Mouse (Mus musculus): Measurements from ENCODE around the gene Rap1gds1. TPM values are rescaled to one million over a fixed set of nuclear protein-coding genes. Genes with fewer than 3 reads are reported as not detected.

The Rap1gds1 gene
- total and polyA plus RNA-seq, 3 experiments, result 14.6 to 26.2 (median 24.2) TPM

DNA sequence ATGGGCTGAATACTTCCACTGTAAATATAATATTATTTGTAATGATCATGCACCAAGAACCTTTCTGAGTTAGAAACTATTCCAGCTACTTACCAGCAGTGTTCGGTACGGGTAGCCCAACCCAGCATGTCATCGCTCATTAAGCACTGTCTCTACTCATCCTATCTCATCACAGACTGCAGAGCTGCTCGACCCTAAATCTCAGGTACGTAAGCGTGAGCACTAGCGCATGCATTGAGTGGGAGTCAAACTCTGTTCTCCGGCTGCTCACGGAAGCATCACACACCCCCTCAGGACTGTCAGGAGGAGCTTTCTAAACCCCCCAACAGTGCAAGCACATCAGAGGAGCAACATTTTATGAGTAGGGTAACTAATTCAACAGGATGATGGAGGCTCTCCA, 107.4 kb downstream of the Rap1gds1 start:
- intact Hi-C loops (cut with DNase I), result no loop called here
- no peak for TF ChIP-seq EP300 (IDR thresholded peaks at IDR 0.05; ENCODE audit: insufficient read depth, low read depth, low read length)
- TF ChIP-seq POLR2A (IDR thresholded peaks at IDR 0.05; ENCODE audit: insufficient read depth, low read depth, low read length), result no peak
- no peak for TF ChIP-seq CTCF (IDR thresholded peaks at IDR 0.05)
- H3K9ac ChIP-seq (ENCODE audit: low read depth, low read length), result no peak overlapping the region
- no peaks in the 10 kb centered on the region for H3K36me3 ChIP-seq (ENCODE audit: control insufficient read depth, insufficient read depth, low read length)
- no peaks in the 10 kb centered on the region for H3K79me2 ChIP-seq (replicated peaks; ENCODE audit: control insufficient read depth, insufficient read depth, low read length)
- DNase-seq, result no peak
- WGBS, result 89% methylated on average over 9 of the region's 9 CpGs
- H3K27ac ChIP-seq, result no peak overlapping the region
- H3K4me1 ChIP-seq (ENCODE audit: control insufficient read depth, insufficient read depth, low read length), result no peaks in the 10 kb centered on the region
- H3K27me3 ChIP-seq (ENCODE audit: control insufficient read depth, insufficient read depth, low read length), result no peaks in the 10 kb centered on the region
- H3K4me3 ChIP-seq, result no peak overlapping the region

- Histone ChIP-seq H3K4me3 (no peak overlapping the region), H3K9ac (ENCODE audit: low read depth, low read length) (no peak overlapping the region), H3K36me3 (ENCODE audit: control insufficient read depth, insufficient read depth, low read length) (no peaks in the 10 kb centered on the region; the same call in 1 of the 2 replicates), H3K4me1 (ENCODE audit: control insufficient read depth, insufficient read depth, low read length) (no peaks in the 10 kb centered on the region), H3K27me3 (ENCODE audit: control insufficient read depth, insufficient read depth, low read length) (no peaks in the 10 kb centered on the region), H3K79me2 (replicated peaks; ENCODE audit: control insufficient read depth, insufficient read depth, low read length) (no peaks in the 10 kb centered on the region), H3K27ac (no peak overlapping the region)
- TF ChIP-seq POLR2A (IDR thresholded peaks at IDR 0.05; ENCODE audit: insufficient read depth, low read depth, low read length) (no peak), CTCF (IDR thresholded peaks at IDR 0.05) (no peak), EP300 (IDR thresholded peaks at IDR 0.05; ENCODE audit: insufficient read depth, low read depth, low read length) (no peak)
- WGBS, result 88% methylated on average over 8 of the region's 8 CpGs
- intact Hi-C loops (cut with DNase I), result no loop called here
- no peak for DNase-seq
Measured at GRCm38 (mm10) chr3:138958527-138958926, 116.5 kb downstream of the Rap1gds1 start.

DNA sequence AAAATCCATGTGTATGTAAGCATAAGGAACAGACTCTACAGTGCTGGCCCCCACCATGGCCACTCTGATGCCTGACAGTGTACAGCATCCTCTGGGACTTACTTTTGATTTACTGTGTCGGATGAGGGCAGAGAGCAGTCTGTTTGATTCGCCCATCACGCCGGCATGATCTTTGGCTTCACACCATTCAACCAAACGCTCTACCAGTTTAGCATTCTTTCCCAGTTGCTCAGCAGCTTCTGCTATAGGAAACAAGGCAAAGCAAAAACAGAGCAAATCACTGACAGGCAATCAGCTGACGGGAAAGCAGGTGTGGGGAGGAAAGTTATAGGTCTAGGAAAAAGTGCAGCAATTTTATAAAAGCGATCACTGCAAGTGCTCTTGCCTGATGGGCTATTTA, 119.8 kb downstream of the Rap1gds1 start:
- Histone ChIP-seq H3K4me3 (no peak overlapping the region), H3K9ac (ENCODE audit: low read depth, low read length) (no peak overlapping the region), H3K79me2 (replicated peaks; ENCODE audit: control insufficient read depth, insufficient read depth, low read length) (no peaks in the 10 kb centered on the region), H3K4me1 (ENCODE audit: control insufficient read depth, insufficient read depth, low read length) (no peaks in the 10 kb centered on the region), H3K36me3 (ENCODE audit: control insufficient read depth, insufficient read depth, low read length) (no peaks in the 10 kb centered on the region; the same call in 1 of the 2 replicates), H3K27ac (no peak overlapping the region), H3K27me3 (ENCODE audit: control insufficient read depth, insufficient read depth, low read length) (no peaks in the 10 kb centered on the region)
- WGBS, result 94% methylated on average over 7 of the region's 7 CpGs
- intact Hi-C loops (cut with DNase I), result no loop called here
- TF ChIP-seq CTCF (IDR thresholded peaks at IDR 0.05), result no peak
- TF ChIP-seq EP300 (IDR thresholded peaks at IDR 0.05; ENCODE audit: insufficient read depth, low read depth, low read length), result no peak
- TF ChIP-seq POLR2A (IDR thresholded peaks at IDR 0.05; ENCODE audit: insufficient read depth, low read depth, low read length), result no peak
- DNase-seq, result no peak

DNA sequence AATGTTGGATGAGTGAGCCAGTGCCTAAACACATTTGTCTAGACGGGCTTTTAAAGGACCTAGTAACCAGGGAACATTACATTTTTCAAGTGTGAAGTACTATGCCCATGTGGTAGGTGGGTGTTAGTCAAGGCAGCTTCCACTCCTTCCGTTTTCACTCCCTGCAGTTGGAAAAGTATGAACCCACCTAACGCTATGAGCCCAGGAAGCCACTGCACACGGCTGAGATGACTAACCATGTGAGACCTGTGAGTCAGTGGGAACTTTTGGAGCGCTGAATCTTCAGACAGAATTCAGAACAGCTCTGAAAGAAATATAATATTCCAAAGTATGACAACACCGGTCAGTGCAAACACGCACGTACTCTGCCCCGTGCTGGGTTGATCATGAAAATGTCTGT, 125.9 kb downstream of the Rap1gds1 start:
- no peaks in the 10 kb centered on the region for H3K4me1 ChIP-seq (ENCODE audit: control insufficient read depth, insufficient read depth, low read length)
- no peak overlapping the region for H3K9ac ChIP-seq (ENCODE audit: low read depth, low read length)
- H3K79me2 ChIP-seq (replicated peaks; ENCODE audit: control insufficient read depth, insufficient read depth, low read length), result no peaks in the 10 kb centered on the region
- H3K27me3 ChIP-seq (ENCODE audit: control insufficient read depth, insufficient read depth, low read length), result no peaks in the 10 kb centered on the region
- no peak overlapping the region for H3K4me3 ChIP-seq
- H3K27ac ChIP-seq, result no peak overlapping the region
- H3K36me3 ChIP-seq (ENCODE audit: control insufficient read depth, insufficient read depth, low read length), result no peaks in the 10 kb centered on the region; the same call in 1 of the 2 replicates
- intact Hi-C loops (cut with DNase I), result no loop called here
- no peak for DNase-seq
- no peak for TF ChIP-seq CTCF (IDR thresholded peaks at IDR 0.05)
- no peak for TF ChIP-seq POLR2A (IDR thresholded peaks at IDR 0.05; ENCODE audit: insufficient read depth, low read depth, low read length)
- no peak for TF ChIP-seq EP300 (IDR thresholded peaks at IDR 0.05; ENCODE audit: insufficient read depth, low read depth, low read length)
- WGBS, result 95% methylated on average over 9 of the region's 9 CpGs

DNA sequence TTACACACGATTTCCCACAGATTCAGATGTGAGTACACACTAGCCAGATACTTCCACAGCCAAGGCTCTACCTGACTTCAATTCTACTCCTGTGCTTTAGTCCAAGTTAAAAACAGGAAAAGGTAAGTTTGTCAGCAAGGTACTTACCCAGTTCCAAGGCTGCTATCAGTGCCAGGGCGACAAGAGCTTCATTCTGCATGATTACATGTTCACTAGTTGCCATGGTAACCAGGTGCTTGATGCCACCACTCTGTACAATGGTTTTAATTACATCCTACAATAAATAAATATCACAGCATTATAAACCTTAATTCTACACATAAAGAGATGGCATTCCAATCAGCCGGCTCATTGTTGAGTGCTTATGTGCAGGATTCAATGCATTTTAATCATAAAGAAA, 129.5 kb downstream of the Rap1gds1 start:
- no peak for TF ChIP-seq EP300 (IDR thresholded peaks at IDR 0.05; ENCODE audit: insufficient read depth, low read depth, low read length)
- TF ChIP-seq CTCF (IDR thresholded peaks at IDR 0.05), result no peak
- no peak for TF ChIP-seq POLR2A (IDR thresholded peaks at IDR 0.05; ENCODE audit: insufficient read depth, low read depth, low read length)
- H3K79me2 ChIP-seq (replicated peaks; ENCODE audit: control insufficient read depth, insufficient read depth, low read length), result no peaks in the 10 kb centered on the region
- DNase-seq, result no peak
- H3K27ac ChIP-seq, result no peak overlapping the region
- no peaks in the 10 kb centered on the region for H3K36me3 ChIP-seq (ENCODE audit: control insufficient read depth, insufficient read depth, low read length)
- no peak overlapping the region for H3K9ac ChIP-seq (ENCODE audit: low read depth, low read length)
- H3K4me3 ChIP-seq, result no peak overlapping the region
- 96% methylated on average over 3 of the region's 3 CpGs for WGBS
- H3K4me1 ChIP-seq (ENCODE audit: control insufficient read depth, insufficient read depth, low read length), result no peaks in the 10 kb centered on the region
- intact Hi-C loops (cut with DNase I), result no loop called here
- H3K27me3 ChIP-seq (ENCODE audit: control insufficient read depth, insufficient read depth, low read length), result no peaks in the 10 kb centered on the region

DNA sequence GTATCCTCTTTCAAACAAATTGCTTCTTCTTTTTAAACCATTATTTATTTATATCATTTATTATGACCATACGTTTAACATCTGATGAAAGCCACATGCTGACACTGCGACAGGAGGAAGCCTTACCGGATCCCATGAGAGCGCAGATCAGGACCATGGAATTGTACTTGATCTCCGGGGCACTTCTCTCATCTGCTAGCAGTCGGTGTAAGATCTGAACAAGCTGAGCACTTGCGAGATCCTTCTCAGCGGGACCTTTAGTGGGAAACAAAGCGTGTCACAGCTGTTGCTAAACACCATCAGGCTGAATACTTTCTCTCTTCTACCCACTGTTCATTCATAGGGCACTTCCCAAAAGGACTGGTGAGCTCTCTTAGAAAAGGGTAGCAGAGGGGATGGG, 133.4 kb downstream of the Rap1gds1 start:
- WGBS, result 77% methylated on average over 9 of the region's 9 CpGs
- Histone ChIP-seq H3K27me3 (ENCODE audit: control insufficient read depth, insufficient read depth, low read length) (no peaks in the 10 kb centered on the region), H3K9ac (ENCODE audit: low read depth, low read length) (no peak overlapping the region), H3K36me3 (ENCODE audit: control insufficient read depth, insufficient read depth, low read length) (no peaks in the 10 kb centered on the region), H3K4me3 (no peak overlapping the region), H3K79me2 (replicated peaks; ENCODE audit: control insufficient read depth, insufficient read depth, low read length) (no peaks in the 10 kb centered on the region), H3K27ac (no peak overlapping the region), H3K4me1 (ENCODE audit: control insufficient read depth, insufficient read depth, low read length) (no peaks in the 10 kb centered on the region)
- intact Hi-C loops (cut with DNase I), result no loop called here
- TF ChIP-seq EP300 (IDR thresholded peaks at IDR 0.05; ENCODE audit: insufficient read depth, low read depth, low read length) (no peak), POLR2A (IDR thresholded peaks at IDR 0.05; ENCODE audit: insufficient read depth, low read depth, low read length) (no peak), CTCF (IDR thresholded peaks at IDR 0.05) (no peak)
- no peak for DNase-seq
